Mouse (Mus musculus): ENCODE measurements at regions not wholly inside any gene's neighbourhood (a gene's known extent, or its start where the extent isn't known, plus 50 kb on each side); places are given as distances from the start of the nearest gene placed in this dataset.

GRCm38 (mm10) chr17:65101157-65101556, 265.3 kb upstream of the 4930583I09Rik start:
- WGBS, result 78% methylated on average over 6 of the region's 6 CpGs
- H3K27me3 ChIP-seq (ENCODE audit: low read depth, poor library complexity, severe bottlenecking), result no peaks in the 10 kb centered on the region
- no peaks in the 10 kb centered on the region for H3K4me1 ChIP-seq
- DNase-seq (ENCODE audit: low spot score), result no peak
- no peak overlapping the region for H3K27ac ChIP-seq
- no peak overlapping the region for H3K4me3 ChIP-seq
- H3K36me3 ChIP-seq, result no peaks in the 10 kb centered on the region
- no peaks in the 10 kb centered on the region for H3K9me3 ChIP-seq (replicated peaks)

GRCm38 (mm10) chr17:65082249-65082648, 246.4 kb upstream of the 4930583I09Rik start:
- Histone ChIP-seq H3K4me1 (no peaks in the 10 kb centered on the region), H3K4me3 (no peak overlapping the region), H3K27me3 (ENCODE audit: low read depth, poor library complexity, severe bottlenecking) (no peaks in the 10 kb centered on the region), H3K27ac (no peak overlapping the region), H3K36me3 (no peaks in the 10 kb centered on the region), H3K9me3 (replicated peaks) (no peaks in the 10 kb centered on the region)
- DNase-seq (ENCODE audit: low spot score), result no peak
- 89% methylated on average over 8 of the region's 8 CpGs for WGBS

- Histone ChIP-seq H3K36me3 (no peaks in the 10 kb centered on the region), H3K27me3 (ENCODE audit: low read depth, poor library complexity, severe bottlenecking) (no peaks in the 10 kb centered on the region), H3K9me3 (replicated peaks) (no peaks in the 10 kb centered on the region), H3K4me1 (no peaks in the 10 kb centered on the region), H3K27ac (no peak overlapping the region), H3K4me3 (no peak overlapping the region)
- WGBS, result 76% methylated on average over 2 of the region's 2 CpGs
- DNase-seq (ENCODE audit: low spot score), result no peak
Observed at GRCm38 (mm10) chr17:65081779-65082086, 245.9 kb upstream of the 4930583I09Rik start.

GRCm38 (mm10) chr17:65081072-65081778, 245.4 kb upstream of the 4930583I09Rik start:
- no peak overlapping the region for H3K4me3 ChIP-seq
- H3K27ac ChIP-seq, result no peak overlapping the region
- no peaks in the 10 kb centered on the region for H3K27me3 ChIP-seq (ENCODE audit: low read depth, poor library complexity, severe bottlenecking)
- no peak for DNase-seq (ENCODE audit: low spot score)
- no peaks in the 10 kb centered on the region for H3K4me1 ChIP-seq
- 78% methylated on average over 9 of the region's 9 CpGs for WGBS
- H3K9me3 ChIP-seq (replicated peaks), result no peaks in the 10 kb centered on the region
- H3K36me3 ChIP-seq, result no peaks in the 10 kb centered on the region

GRCm38 (mm10) chr17:65074878-65075277, 239.0 kb upstream of the 4930583I09Rik start:
- Histone ChIP-seq H3K27ac (no peak overlapping the region), H3K36me3 (no peaks in the 10 kb centered on the region), H3K9me3 (replicated peaks) (no peaks in the 10 kb centered on the region), H3K4me3 (no peak overlapping the region), H3K4me1 (no peaks in the 10 kb centered on the region), H3K27me3 (ENCODE audit: low read depth, poor library complexity, severe bottlenecking) (no peaks in the 10 kb centered on the region)
- no peak for DNase-seq (ENCODE audit: low spot score)
- WGBS, result 94% methylated on average over 4 of the region's 4 CpGs

- WGBS, result 49% methylated on average over 3 of the region's 3 CpGs
- peak; percentile 33 for DNase-seq (ENCODE audit: low spot score)
Observed at GRCm38 (mm10) chr17:65071114-65071513, 235.2 kb upstream of the 4930583I09Rik start.

GRCm38 (mm10) chr17:65066135-65066534, 230.3 kb upstream of the 4930583I09Rik start:
- no peak for DNase-seq (ENCODE audit: low spot score)
- Histone ChIP-seq H3K36me3 (no peaks in the 10 kb centered on the region), H3K4me1 (no peaks in the 10 kb centered on the region), H3K27me3 (ENCODE audit: low read depth, poor library complexity, severe bottlenecking) (no peaks in the 10 kb centered on the region), H3K9me3 (replicated peaks) (no peaks in the 10 kb centered on the region), H3K4me3 (no peak overlapping the region), H3K27ac (no peak overlapping the region)
- 78% methylated on average over 3 of the region's 3 CpGs for WGBS

More at GRCm38 (mm10) chr17:65071114-65071513, 235.2 kb upstream of the 4930583I09Rik start:
- no peaks in the 10 kb centered on the region for H3K9me3 ChIP-seq (replicated peaks)
- H3K4me1 ChIP-seq, result no peaks in the 10 kb centered on the region
- no peaks in the 10 kb centered on the region for H3K36me3 ChIP-seq
- H3K4me3 ChIP-seq, result no peak overlapping the region
- no peak overlapping the region for H3K27ac ChIP-seq
- no peaks in the 10 kb centered on the region for H3K27me3 ChIP-seq (ENCODE audit: low read depth, poor library complexity, severe bottlenecking)

- Histone ChIP-seq H3K36me3 (no peaks in the 10 kb centered on the region), H3K4me3 (no peak overlapping the region), H3K9me3 (replicated peaks) (no peaks in the 10 kb centered on the region), H3K27ac (no peak overlapping the region), H3K4me1 (no peaks in the 10 kb centered on the region), H3K27me3 (ENCODE audit: low read depth, poor library complexity, severe bottlenecking) (no peaks in the 10 kb centered on the region)
- DNase-seq (ENCODE audit: low spot score), result no peak
- 83% methylated on average over 4 of the region's 4 CpGs for WGBS
Observed at GRCm38 (mm10) chr17:65056059-65056458, 220.2 kb upstream of the 4930583I09Rik start.

GRCm38 (mm10) chr17:65049860-65050482, 214.1 kb upstream of the 4930583I09Rik start:
- no peaks in the 10 kb centered on the region for H3K9me3 ChIP-seq (replicated peaks)
- no peaks in the 10 kb centered on the region for H3K36me3 ChIP-seq
- H3K27me3 ChIP-seq (ENCODE audit: low read depth, poor library complexity, severe bottlenecking), result no peaks in the 10 kb centered on the region
- no peak overlapping the region for H3K4me3 ChIP-seq
- H3K4me1 ChIP-seq, result no peaks in the 10 kb centered on the region
- WGBS, result 84% methylated on average over 7 of the region's 7 CpGs
- H3K27ac ChIP-seq, result no peak overlapping the region
- no peak for DNase-seq (ENCODE audit: low spot score)

GRCm38 (mm10) chr17:65015731-65016130, 179.9 kb upstream of the 4930583I09Rik start:
- DNase-seq (ENCODE audit: low spot score), result no peak
- no peaks in the 10 kb centered on the region for H3K4me1 ChIP-seq
- no peak overlapping the region for H3K27ac ChIP-seq
- H3K36me3 ChIP-seq, result no peaks in the 10 kb centered on the region
- no peak overlapping the region for H3K4me3 ChIP-seq
- no peaks in the 10 kb centered on the region for H3K9me3 ChIP-seq (replicated peaks)
- WGBS, result 93% methylated on average over 5 of the region's 5 CpGs
- H3K27me3 ChIP-seq (ENCODE audit: low read depth, poor library complexity, severe bottlenecking), result no peaks in the 10 kb centered on the region

GRCm38 (mm10) chr17:65014682-65015081, 178.8 kb upstream of the 4930583I09Rik start:
- no peaks in the 10 kb centered on the region for H3K4me1 ChIP-seq
- H3K27me3 ChIP-seq (ENCODE audit: low read depth, poor library complexity, severe bottlenecking), result no peaks in the 10 kb centered on the region
- no peak overlapping the region for H3K4me3 ChIP-seq
- H3K36me3 ChIP-seq, result no peaks in the 10 kb centered on the region
- no peaks in the 10 kb centered on the region for H3K9me3 ChIP-seq (replicated peaks)
- DNase-seq (ENCODE audit: low spot score), result no peak
- no peak overlapping the region for H3K27ac ChIP-seq

- no peak for DNase-seq (ENCODE audit: low spot score)
Observed at GRCm38 (mm10) chr17:65000626-65001135, 164.8 kb upstream of the 4930583I09Rik start.

GRCm38 (mm10) chr17:64994483-64994882, 158.6 kb upstream of the 4930583I09Rik start:
- Histone ChIP-seq H3K36me3 (no peaks in the 10 kb centered on the region), H3K27me3 (ENCODE audit: low read depth, poor library complexity, severe bottlenecking) (no peaks in the 10 kb centered on the region), H3K27ac (no peak overlapping the region), H3K9me3 (replicated peaks) (no peaks in the 10 kb centered on the region), H3K4me3 (no peak overlapping the region), H3K4me1 (no peaks in the 10 kb centered on the region)
- 90% methylated on average over 10 of the region's 10 CpGs for WGBS
- DNase-seq (ENCODE audit: low spot score), result no peak

More at GRCm38 (mm10) chr17:65000626-65001135, 164.8 kb upstream of the 4930583I09Rik start:
- Histone ChIP-seq H3K4me1 (peaks cover 28% of the 10 kb centered on the region), H3K4me3 (no peak overlapping the region), H3K36me3 (no peaks in the 10 kb centered on the region), H3K27me3 (ENCODE audit: low read depth, poor library complexity, severe bottlenecking) (no peaks in the 10 kb centered on the region), H3K27ac (no peak overlapping the region), H3K9me3 (replicated peaks) (no peaks in the 10 kb centered on the region)
- WGBS, result 85% methylated on average over 5 of the region's 5 CpGs

Data from limb, embryonic 10.5 days (tissue).